Mouse (Mus musculus): ENCODE data around the gene Mefv. TPM values are rescaled to one million over a fixed set of nuclear protein-coding genes. Genes with fewer than 3 reads are reported as not detected.
"Not testable (repeated sequence)": the region's sequence is repeated elsewhere in the genome, so short reads cannot be mapped to it uniquely, and the experiment has no call there.

Mefv gene
- 0.14 and 0.24 TPM in 2 replicates for polyA plus RNA-seq (2012; rRNA removed)

- no peak for DNase-seq (ENCODE audit: low read depth)
These were observed at the start of gene Mefv for GRCm38 (mm10) chr16:3717980-3718379. TSS of gene Mefv (minus strand) at chr16:3718097.

GRCm38 (mm10) chr16:3748976-3749375 lies 31.1 kb upstream of the Mefv start:
- no peak for DNase-seq (ENCODE audit: low read depth)

GRCm38 (mm10) chr16:3745656-3746055 lies 27.8 kb upstream of the Mefv start:
- no peak for DNase-seq (ENCODE audit: low read depth)

- DNase-seq (ENCODE audit: low read depth), result no peak
These were observed 26.3 kb upstream of the Mefv start for GRCm38 (mm10) chr16:3744186-3744700.

GRCm38 (mm10) chr16:3743503-3744185 lies 25.7 kb upstream of the Mefv start, which contains the start of gene Zfp263:
TSS of gene Zfp263 (plus strand) at chr16:3744093.
- peak; percentile 90 for DNase-seq (ENCODE audit: low read depth)

- DNase-seq (ENCODE audit: low read depth), result no peak
These were observed 24.6 kb upstream of the Mefv start for GRCm38 (mm10) chr16:3742466-3742865.

- no peak for DNase-seq (ENCODE audit: low read depth)
These were observed 15.4 kb upstream of the Mefv start for GRCm38 (mm10) chr16:3733198-3733732.

- DNase-seq (ENCODE audit: low read depth), result no peak
These were observed 14.7 kb upstream of the Mefv start for GRCm38 (mm10) chr16:3732612-3733011.

GRCm38 (mm10) chr16:3727980-3728720 lies 10.3 kb upstream of the Mefv start:
- DNase-seq (ENCODE audit: low read depth), result no peak

- DNase-seq (ENCODE audit: low read depth), result no peak
These were observed 5.3 kb upstream of the Mefv start for GRCm38 (mm10) chr16:3723231-3723630.

- no peak for DNase-seq (ENCODE audit: low read depth)
These were observed 3.2 kb downstream of the Mefv start for GRCm38 (mm10) chr16:3714731-3715130.

- no peak for DNase-seq (ENCODE audit: low read depth)
These were observed 11.2 kb downstream of the Mefv start for GRCm38 (mm10) chr16:3706680-3707079.

GRCm38 (mm10) chr16:3700893-3701292 lies 17.0 kb downstream of the Mefv start:
- no peak for DNase-seq (ENCODE audit: low read depth)

GRCm38 (mm10) chr16:3699281-3699680 lies 18.6 kb downstream of the Mefv start:
- DNase-seq (ENCODE audit: low read depth), result no peak

GRCm38 (mm10) chr16:3689608-3690007 lies 28.3 kb downstream of the Mefv start:
- DNase-seq (ENCODE audit: low read depth), result not testable (repeated sequence)

Other genes starting within 250 kb of the Mefv start
- gene Olfr161, start 127.1 kb downstream of the Mefv start, polyA plus RNA-seq (2012; rRNA removed), result not detected in 2 replicates
- gene Zfp263, start 26.0 kb upstream of the Mefv start, polyA plus RNA-seq (2012; rRNA removed), result 9.7 and 10.2 TPM in 2 replicates
- not detected in 2 replicates for gene Olfr15, start 112.8 kb upstream of the Mefv start, polyA plus RNA-seq (2012; rRNA removed)
- 1.7 and 2.0 TPM in 2 replicates for gene Zfp174, start 129.2 kb upstream of the Mefv start, polyA plus RNA-seq (2012; rRNA removed)
- 64.2 and 69.8 TPM in 2 replicates for gene Naa60, start 154.3 kb upstream of the Mefv start, polyA plus RNA-seq (2012; rRNA removed)
- gene Zfp597, start 166.5 kb upstream of the Mefv start, polyA plus RNA-seq (2012; rRNA removed), result 2.5 and 3.0 TPM in 2 replicates
- gene Gm20695, start 166.6 kb upstream of the Mefv start, polyA plus RNA-seq (2012; rRNA removed), result 0.16 and 0.25 TPM in 2 replicates
- 13.5 and 16.2 TPM in 2 replicates for gene 1700037C18Rik, start 190.6 kb upstream of the Mefv start, polyA plus RNA-seq (2012; rRNA removed)
- 5.4 and 6.8 TPM in 2 replicates for gene Cluap1, start 190.7 kb upstream of the Mefv start, polyA plus RNA-seq (2012; rRNA removed)